Mouse (Mus musculus) neural tube, embryonic 15.5 days (tissue): ENCODE measurements at regions not wholly inside any gene's neighbourhood (a gene's known extent, or its start where the extent isn't known, plus 50 kb on each side); places are given as distances from the start of the nearest gene placed in this dataset.

Experiments
- ATAC-seq: fragments of 200-750 bp; cut with Nextera tagmentation; 2 replicates; pipeline ENCODE4 v1.8.0; 2017; ENCODE audit warnings: mild to moderate bottlenecking, moderate TSS enrichment, moderate library complexity; ENCODE audit not compliant: low FRiP score
- H3K27ac ChIP-seq: fragments of 300-500 bp; sonication (generic); replicated peaks from 2 replicates; pipeline ENCODE4 v1.5.1; 2015; ENCODE audit warnings: mild to moderate bottlenecking, inconsistent platforms
- H3K27me3 ChIP-seq: fragments of 300-500 bp; sonication (generic); replicated peaks from 2 replicates; pipeline ENCODE4 v1.6.1; 2015; ENCODE audit warnings: inconsistent platforms
- H3K36me3 ChIP-seq: fragments of 300-500 bp; sonication (generic); 2 replicates; pipeline ENCODE4 v1.6.1; 2015; ENCODE audit warnings: inconsistent platforms
- H3K4me1 ChIP-seq: fragments of 300-500 bp; sonication (generic); 2 replicates; pipeline ENCODE4 v1.6.1; 2015; ENCODE audit warnings: inconsistent platforms
- H3K4me2 ChIP-seq: fragments of 300-500 bp; sonication (generic); 2 replicates; pipeline ENCODE4 v1.6.1; 2015; ENCODE audit warnings: inconsistent platforms, mild to moderate bottlenecking, moderate library complexity
- H3K4me3 ChIP-seq: fragments of 300-500 bp; sonication (generic); replicated peaks from 2 replicates; pipeline ENCODE4 v1.5.1; 2015; ENCODE audit warnings: mild to moderate bottlenecking, inconsistent platforms
- H3K9ac ChIP-seq: fragments of 300-500 bp; sonication (generic); replicated peaks from 2 replicates; pipeline ENCODE4 v1.6.1; 2015; ENCODE audit warnings: mild to moderate bottlenecking, inconsistent platforms
- H3K9me3 ChIP-seq: fragments of 300-500 bp; sonication (generic); replicated peaks from 2 replicates; pipeline ENCODE4 v1.6.1; 2016; ENCODE audit warnings: inconsistent platforms
- WGBS: fragments of 180-500 bp; shearing (Covaris S2); methylation state at CpG from one replicate; pipeline ENCODE4 v1.1.7; 2015; ENCODE audit warnings: mixed read lengths; 5-methylcytosine and 5-hydroxymethylcytosine counted together

- no peaks in the 10 kb centered on the region for H3K36me3 ChIP-seq
- H3K4me3 ChIP-seq = no peak overlapping the region
- no peaks in the 10 kb centered on the region for H3K4me1 ChIP-seq
- no peaks in the 10 kb centered on the region for H3K9me3 ChIP-seq
- H3K9ac ChIP-seq = no peak overlapping the region
- H3K4me2 ChIP-seq = no peak overlapping the region
- no peak for ATAC-seq
- no peak overlapping the region for H3K27ac ChIP-seq
- H3K27me3 ChIP-seq = no peaks in the 10 kb centered on the region
These were observed 847.3 kb downstream of the Bcl11a start for GRCm38 (mm10) chr11:24925135-24925534.

GRCm38 (mm10) chr11:24943646-24944045, 865.8 kb downstream of the Bcl11a start:
- Histone ChIP-seq H3K27me3 (no peaks in the 10 kb centered on the region), H3K9ac (no peak overlapping the region), H3K4me2 (no peak overlapping the region), H3K4me3 (no peak overlapping the region), H3K4me1 (no peaks in the 10 kb centered on the region), H3K9me3 (no peaks in the 10 kb centered on the region), H3K36me3 (no peaks in the 10 kb centered on the region), H3K27ac (no peak overlapping the region)
- no peak for ATAC-seq

- H3K4me1 ChIP-seq = no peaks in the 10 kb centered on the region
- H3K4me2 ChIP-seq = no peak overlapping the region
- no peak for ATAC-seq
- 79% methylated on average over 1 of the region's 1 CpGs for WGBS
- H3K36me3 ChIP-seq = no peaks in the 10 kb centered on the region
- H3K27ac ChIP-seq = no peak overlapping the region
- H3K4me3 ChIP-seq = no peak overlapping the region
- no peaks in the 10 kb centered on the region for H3K27me3 ChIP-seq
- H3K9ac ChIP-seq = no peak overlapping the region
- no peaks in the 10 kb centered on the region for H3K9me3 ChIP-seq
These were observed 873.3 kb downstream of the Bcl11a start for GRCm38 (mm10) chr11:24951161-24951560.

GRCm38 (mm10) chr11:24972359-24972758, 894.5 kb downstream of the Bcl11a start:
- Histone ChIP-seq H3K36me3 (no peaks in the 10 kb centered on the region), H3K9me3 (no peaks in the 10 kb centered on the region), H3K27me3 (no peaks in the 10 kb centered on the region; the same call in 1 of the 2 replicates), H3K4me2 (no peak overlapping the region), H3K4me1 (no peaks in the 10 kb centered on the region), H3K9ac (no peak overlapping the region), H3K4me3 (no peak overlapping the region), H3K27ac (no peak overlapping the region)
- WGBS = 85% methylated on average over 2 of the region's 2 CpGs
- ATAC-seq = no peak

GRCm38 (mm10) chr11:24980193-24980665, 902.4 kb downstream of the Bcl11a start:
- Histone ChIP-seq H3K9me3 (no peaks in the 10 kb centered on the region), H3K4me2 (peak overlapping the region; percentile 29), H3K9ac (no peak overlapping the region), H3K36me3 (no peaks in the 10 kb centered on the region), H3K27me3 (no peaks in the 10 kb centered on the region), H3K27ac (no peak overlapping the region), H3K4me3 (no peak overlapping the region), H3K4me1 (peaks cover 24% of the 10 kb centered on the region)
- 37% methylated on average over 9 of the region's 9 CpGs for WGBS
- ATAC-seq = peak; percentile 33; the same call in 1 of the 2 replicates

- H3K9me3 ChIP-seq = no peaks in the 10 kb centered on the region
- H3K4me2 ChIP-seq = 0 out of 2 replicates have a peak overlapping the region, but pooled peaks have one; percentile 7
- 42% methylated on average over 10 of the region's 10 CpGs for WGBS
- no peak overlapping the region for H3K9ac ChIP-seq
- peaks cover 20% of the 10 kb centered on the region for H3K4me1 ChIP-seq
- no peaks in the 10 kb centered on the region for H3K36me3 ChIP-seq
- H3K27ac ChIP-seq = peak overlapping the region; percentile 52
- H3K4me3 ChIP-seq = no peak overlapping the region
- H3K27me3 ChIP-seq = no peaks in the 10 kb centered on the region
- peak; percentile 60 for ATAC-seq
These were observed 905.3 kb downstream of the Bcl11a start for GRCm38 (mm10) chr11:24983060-24983629.

GRCm38 (mm10) chr11:25005491-25005890, 927.6 kb downstream of the Bcl11a start:
- H3K4me3 ChIP-seq = no peak overlapping the region
- no peaks in the 10 kb centered on the region for H3K36me3 ChIP-seq
- no peak overlapping the region for H3K9ac ChIP-seq
- no peak for ATAC-seq
- H3K27me3 ChIP-seq = no peaks in the 10 kb centered on the region
- no peaks in the 10 kb centered on the region for H3K4me1 ChIP-seq
- no peaks in the 10 kb centered on the region for H3K9me3 ChIP-seq
- H3K4me2 ChIP-seq = no peak overlapping the region
- no peak overlapping the region for H3K27ac ChIP-seq
- WGBS = 31% methylated on average over 5 of the region's 5 CpGs

- 78% methylated on average over 4 of the region's 4 CpGs for WGBS
- no peak overlapping the region for H3K9ac ChIP-seq
- H3K9me3 ChIP-seq = no peaks in the 10 kb centered on the region
- H3K4me3 ChIP-seq = no peak overlapping the region
- no peak for ATAC-seq
- H3K4me2 ChIP-seq = no peak overlapping the region
- H3K27me3 ChIP-seq = no peaks in the 10 kb centered on the region
- H3K4me1 ChIP-seq = no peaks in the 10 kb centered on the region
- H3K27ac ChIP-seq = no peak overlapping the region
- H3K36me3 ChIP-seq = no peaks in the 10 kb centered on the region
These were observed 948.9 kb downstream of the Bcl11a start for GRCm38 (mm10) chr11:25026786-25027185.

- Histone ChIP-seq H3K4me3 (no peak overlapping the region), H3K36me3 (no peaks in the 10 kb centered on the region), H3K4me1 (no peaks in the 10 kb centered on the region), H3K27me3 (no peaks in the 10 kb centered on the region), H3K9ac (no peak overlapping the region), H3K9me3 (no peaks in the 10 kb centered on the region), H3K4me2 (no peak overlapping the region), H3K27ac (no peak overlapping the region)
- ATAC-seq = no peak
- WGBS = 48% methylated on average over 4 of the region's 4 CpGs
These were observed 963.1 kb downstream of the Bcl11a start for GRCm38 (mm10) chr11:25040983-25041382.

- Histone ChIP-seq H3K4me2 (no peak overlapping the region), H3K27me3 (no peaks in the 10 kb centered on the region), H3K36me3 (no peaks in the 10 kb centered on the region), H3K27ac (no peak overlapping the region), H3K9ac (no peak overlapping the region), H3K4me3 (no peak overlapping the region), H3K9me3 (no peaks in the 10 kb centered on the region), H3K4me1 (no peaks in the 10 kb centered on the region)
- 78% methylated on average over 3 of the region's 3 CpGs for WGBS
- no peak for ATAC-seq
These were observed 964.9 kb downstream of the Bcl11a start for GRCm38 (mm10) chr11:25042763-25043162.

- H3K4me1 ChIP-seq = no peaks in the 10 kb centered on the region
- no peaks in the 10 kb centered on the region for H3K9me3 ChIP-seq
- H3K27ac ChIP-seq = no peak overlapping the region
- H3K4me2 ChIP-seq = no peak overlapping the region
- H3K4me3 ChIP-seq = no peak overlapping the region
- ATAC-seq = no peak
- 48% methylated on average over 3 of the region's 3 CpGs for WGBS
- no peak overlapping the region for H3K9ac ChIP-seq
- H3K27me3 ChIP-seq = no peaks in the 10 kb centered on the region
- no peaks in the 10 kb centered on the region for H3K36me3 ChIP-seq
These were observed 967.5 kb downstream of the Bcl11a start for GRCm38 (mm10) chr11:25045339-25045738.

- H3K4me1 ChIP-seq = no peaks in the 10 kb centered on the region
- no peaks in the 10 kb centered on the region for H3K9me3 ChIP-seq
- no peaks in the 10 kb centered on the region for H3K36me3 ChIP-seq
- H3K4me3 ChIP-seq = no peak overlapping the region
- H3K4me2 ChIP-seq = no peak overlapping the region
- no peaks in the 10 kb centered on the region for H3K27me3 ChIP-seq
- no peak overlapping the region for H3K27ac ChIP-seq
- ATAC-seq = no peak
- H3K9ac ChIP-seq = no peak overlapping the region
- WGBS = 71% methylated on average over 7 of the region's 7 CpGs
These were observed 968.1 kb downstream of the Bcl11a start for GRCm38 (mm10) chr11:25045977-25046376.
